Mouse (Mus musculus) embryonic fibroblast, embryonic 13.5 days (primary cell): ENCODE results near the gene Gm6902. TPM values are rescaled to one million over a fixed set of nuclear protein-coding genes. Genes with fewer than 3 reads are reported as not detected.
"Not testable (repeated sequence)": the region's sequence is repeated elsewhere in the genome, so short reads cannot be mapped to it uniquely, and the experiment has no call there.

Experiments used
- H3K27ac ChIP-seq: 2 replicates; pipeline ENCODE4 v1.5.1; 2012; ENCODE audit warnings: low read length, control low read depth, inconsistent platforms; ENCODE audit not compliant: insufficient read depth
- H3K4me1 ChIP-seq: 2 replicates; pipeline ENCODE4 v1.6.1; 2011; ENCODE audit warnings: low read length; ENCODE audit not compliant: control insufficient read depth, insufficient read depth
- H3K4me3 ChIP-seq: 2 replicates; pipeline ENCODE4 v1.5.1; 2011; ENCODE audit warnings: mild to moderate bottlenecking, control low read depth, low read length; ENCODE audit not compliant: insufficient read depth
- polyA plus RNA-seq: library from polyadenylated mRNA; stranded (reverse); fragments of >200 nt; gene quantifications from 2 replicates; pipeline ENCODE4 v1.2.4, GENCODE M21; 2011; ENCODE audit warnings: low read depth; ENCODE audit not compliant: missing spikeins, insufficient read length

The Gm6902 gene
- polyA plus RNA-seq = not detected in 2 replicates

DNA sequence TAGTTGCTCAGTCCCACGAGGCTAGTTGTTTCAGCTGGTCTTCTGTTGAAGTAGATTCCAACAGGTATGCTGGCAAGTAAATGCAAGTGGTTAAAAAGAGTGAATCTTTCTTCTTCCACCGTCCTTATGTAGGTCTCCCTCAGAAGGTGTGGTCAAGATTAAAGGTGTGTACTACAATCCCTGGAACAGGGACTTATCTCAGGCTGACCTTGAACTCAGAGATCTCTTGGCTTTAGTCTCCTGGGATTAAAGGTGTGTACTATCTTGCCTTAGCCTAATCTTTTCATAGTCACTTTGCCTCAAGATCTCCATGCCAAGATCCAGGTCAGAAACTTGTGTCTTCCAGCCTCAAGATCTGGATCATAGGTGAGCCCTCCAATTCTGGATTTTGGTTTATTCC is at the start of gene Gm6902:
Gm6902 (minus strand) TSS at position 101 of the 400 bp plus-strand sequence.
- H3K4me3 ChIP-seq, H3K27ac ChIP-seq, H3K4me1 ChIP-seq: not testable (repeated sequence)

DNA sequence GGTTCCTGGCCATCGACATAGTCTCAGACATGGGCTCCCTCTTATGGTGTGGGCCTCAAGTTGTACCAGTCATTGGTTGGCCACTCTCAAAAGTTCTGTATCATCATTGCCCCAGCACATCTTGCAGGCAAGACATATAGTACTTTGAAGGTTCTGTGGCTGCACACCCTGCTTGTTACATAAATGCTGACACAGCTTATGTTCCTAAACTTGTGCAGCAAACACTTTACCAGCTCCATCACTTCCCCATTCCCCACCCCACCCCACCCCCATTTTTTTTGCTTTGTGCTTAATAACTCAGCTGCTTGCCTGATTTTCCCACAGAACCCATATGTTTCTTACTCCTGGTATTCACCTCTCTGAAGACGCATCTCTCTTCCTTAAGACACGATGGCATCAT is 22.2 kb upstream of the Gm6902 start, which contains the start of gene Nlrp4e:
Nlrp4e (plus strand) TSS at position 301 of the 400 bp plus-strand sequence.
- not testable (repeated sequence) for H3K27ac ChIP-seq, H3K4me1 ChIP-seq, H3K4me3 ChIP-seq

DNA sequence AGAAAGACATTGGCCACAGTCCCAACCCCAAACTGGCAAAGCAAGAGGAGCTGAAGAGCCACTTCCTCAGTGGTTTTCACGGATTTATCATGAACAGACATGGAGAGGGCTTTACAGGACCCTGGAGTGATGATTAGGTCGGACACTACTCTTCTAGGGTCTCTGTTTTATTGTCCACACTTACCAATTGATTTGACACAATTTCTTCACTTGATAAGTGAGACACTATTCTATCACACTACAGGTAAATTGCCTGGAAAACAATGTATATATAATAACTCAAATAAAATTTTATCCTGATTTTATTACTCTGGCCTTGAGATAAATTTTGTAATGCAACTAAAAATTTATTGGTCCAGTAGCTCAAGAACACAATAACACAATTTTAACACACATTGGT is 27.1 kb downstream of the Gm6902 start, which contains the start of gene Vmn1r166:
Vmn1r166 (minus strand) TSS at position 101 of the 400 bp plus-strand sequence.
- H3K4me3 ChIP-seq, H3K27ac ChIP-seq, H3K4me1 ChIP-seq: not testable (repeated sequence)

Other genes with a start within 250 kb of the Gm6902 start
- not detected in 2 replicates for gene Vmn1r163, start 223.4 kb downstream of the Gm6902 start, polyA plus RNA-seq
- not detected in 2 replicates for gene Gm8720, start 211.4 kb downstream of the Gm6902 start, polyA plus RNA-seq
- gene Gm10662, start 134.4 kb downstream of the Gm6902 start, polyA plus RNA-seq = not detected in 2 replicates
- not detected in 2 replicates for gene Vmn1r165, start 61.6 kb downstream of the Gm6902 start, polyA plus RNA-seq
- not detected in 2 replicates for gene Vmn1r166, start 27.2 kb downstream of the Gm6902 start, polyA plus RNA-seq
- not detected in 2 replicates for gene Nlrp4e, start 22.3 kb upstream of the Gm6902 start, polyA plus RNA-seq
- gene Nlrp5, start 107.0 kb upstream of the Gm6902 start, polyA plus RNA-seq = not detected in 2 replicates
- gene Vmn1r167, start 228.3 kb upstream of the Gm6902 start, polyA plus RNA-seq = not detected in 2 replicates